9 mouse cellular contexts compared by ENCODE assay signal in the genomic region with DNA sequence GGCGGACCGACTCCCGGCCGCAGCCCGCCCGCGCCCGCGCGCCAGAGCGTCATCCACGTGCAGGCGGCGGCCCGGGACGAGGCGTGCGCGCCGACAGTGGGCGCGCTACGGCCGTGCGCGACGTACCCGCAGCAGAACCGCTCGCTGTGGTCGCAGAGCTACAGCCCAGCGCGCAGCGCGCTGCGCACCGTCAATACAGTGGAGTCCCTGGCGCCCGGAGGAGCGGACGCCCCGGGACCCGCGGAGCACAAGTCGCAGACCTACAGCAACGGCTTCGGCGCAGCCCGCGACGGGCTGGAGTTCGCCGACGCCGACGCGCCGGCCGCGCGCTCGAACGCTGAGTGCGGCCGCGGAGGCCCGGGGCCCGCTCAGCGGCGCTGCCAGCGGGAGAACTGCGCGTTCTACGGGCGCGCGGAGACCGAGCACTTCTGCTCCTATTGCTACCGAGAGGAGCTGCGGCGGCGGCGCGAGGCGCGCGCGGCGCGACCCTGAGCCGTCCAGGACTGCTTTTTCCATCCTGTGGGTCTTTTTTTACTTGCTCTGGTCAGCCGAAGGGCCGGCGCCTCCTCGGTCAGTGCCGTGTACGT.
DNase-seq lines count a peak whose midpoint lies in the region; ATAC-seq and TF ChIP-seq lines count a peak whose summit lies in the region.
"Had no signal": no experiment of that assay in that cellular context is flagged by ENCODE, and none has a peak within 500 bp of the region (broad histone marks: within the 10 kb centered on the region; RNA-seq: fewer than 3 reads in every experiment).

No protein-coding gene starts in this region.

- H3K9ac ChIP-seq in heart, embryonic 11.5 days (ENCODE audit: low read depth, low read length), result no peak overlapping the region
- peak overlapping the region; percentile 38 for H3K9ac ChIP-seq in hindbrain, embryonic 15.5 days
- peak overlapping the region; percentile 48 for H3K9ac ChIP-seq in midbrain, postnatal 0 days (replicated peaks; ENCODE audit: low read length, poor library complexity, severe bottlenecking)

- peaks cover 5% of the 10 kb centered on the region for H3K4me1 ChIP-seq in heart, embryonic 11.5 days (ENCODE audit: control insufficient read depth, insufficient read depth, low read length)
- H3K4me1 ChIP-seq in hindbrain, embryonic 15.5 days (replicated peaks), result peaks cover 43% of the 10 kb centered on the region
- H3K4me1 ChIP-seq in midbrain, postnatal 0 days (ENCODE audit: insufficient read depth, low read length), result peaks cover 5% of the 10 kb centered on the region; the same call in 1 of the 2 replicates

- no peaks in the 10 kb centered on the region for H3K36me3 ChIP-seq in heart, embryonic 11.5 days (ENCODE audit: control insufficient read depth, insufficient read depth, low read length)
- no peaks in the 10 kb centered on the region for H3K36me3 ChIP-seq in hindbrain, embryonic 15.5 days
- H3K36me3 ChIP-seq in midbrain, postnatal 0 days (ENCODE audit: insufficient read depth, low read length), result no peaks in the 10 kb centered on the region; the same call in 1 of the 2 replicates

- peak overlapping the region; percentile 52 for H3K4me3 ChIP-seq in heart, embryonic 11.5 days (ENCODE audit: low read depth, low read length)
- peak overlapping the region; percentile 44 for H3K4me3 ChIP-seq in hindbrain, embryonic 15.5 days
- peak overlapping the region; percentile 42 for H3K4me3 ChIP-seq in midbrain, postnatal 0 days (ENCODE audit: low read depth, low read length)
- H3K4me3 ChIP-seq: heart, adult 2 months had no signal

- no peaks in the 10 kb centered on the region for H3K9me3 ChIP-seq in heart, embryonic 11.5 days (replicated peaks; ENCODE audit: control insufficient read depth, low read length)
- no peaks in the 10 kb centered on the region for H3K9me3 ChIP-seq in hindbrain, embryonic 15.5 days
- H3K9me3 ChIP-seq in midbrain, postnatal 0 days (ENCODE audit: low read length), result no peaks in the 10 kb centered on the region

- H3K27me3 ChIP-seq in heart, embryonic 11.5 days (ENCODE audit: control insufficient read depth, insufficient read depth, low read length), result peaks cover 83% of the 10 kb centered on the region
- peaks cover 57% of the 10 kb centered on the region for H3K27me3 ChIP-seq in hindbrain, embryonic 15.5 days
- peaks cover 30% of the 10 kb centered on the region for H3K27me3 ChIP-seq in midbrain, postnatal 0 days (ENCODE audit: insufficient read depth, low read length)

- WGBS in heart, embryonic 11.5 days (ENCODE audit: insufficient replicate concordance), result 1% methylated on average over 83 of the region's 97 CpGs
- WGBS in hindbrain, embryonic 15.5 days, result under 1% methylated on average over 87 of the region's 97 CpGs
- WGBS in midbrain, postnatal 0 days, result 4% methylated on average over 77 of the region's 97 CpGs

- DNase-seq in heart, postnatal 36 days, result no peak
- peak; percentile 10 for DNase-seq in thymus, postnatal 14 days
- no peak for DNase-seq in thymus, postnatal 36 days
- peak; percentile 46 for DNase-seq in midbrain, postnatal 0 days (ENCODE audit: low spot score)
- no peak for DNase-seq in ovary, postnatal 36 days (ENCODE audit: low spot score)
- no peak for DNase-seq in gastrocnemius, postnatal 25 days

- intact Hi-C loops in heart, postnatal 36 days (cut with DNase I), result no loop called here

- H3K4me2 ChIP-seq in heart, embryonic 11.5 days, result peak overlapping the region; percentile 82
- peak overlapping the region; percentile 69 for H3K4me2 ChIP-seq in hindbrain, embryonic 15.5 days
- H3K4me2 ChIP-seq in midbrain, postnatal 0 days (ENCODE audit: low read depth, low read length, poor library complexity, severe bottlenecking), result peak overlapping the region; percentile 74

- 0 out of 2 replicates have a peak, but pooled peaks have one; percentile 35 for ATAC-seq in heart, embryonic 11.5 days (replicated peaks; ENCODE audit: insufficient number of reproducible peaks, low FRiP score, low TSS enrichment)
- peak; percentile 80 for ATAC-seq in hindbrain, embryonic 15.5 days (ENCODE audit: low FRiP score, low read depth)
- peak; percentile 61; the same call in 1 of the 2 replicates for ATAC-seq in midbrain, postnatal 0 days (ENCODE audit: low FRiP score)

- no peak overlapping the region for H3K27ac ChIP-seq in heart, embryonic 11.5 days (ENCODE audit: low read depth, low read length)
- H3K27ac ChIP-seq in hindbrain, embryonic 15.5 days (replicated peaks), result no peak overlapping the region; the same call in 1 of the 2 replicates
- H3K27ac ChIP-seq in midbrain, postnatal 0 days (ENCODE audit: low read depth, low read length), result no peak overlapping the region
- H3K27ac ChIP-seq: heart, adult 2 months had no signal

- no peak for TF ChIP-seq CTCF in midbrain, postnatal 0 days (IDR thresholded peaks at IDR 0.05)

Comparison
In these comparisons a context has a peak if more than half of its experiments do, and no peak if none do; other contexts are left out.
1. DNase-seq: peak in thymus, postnatal 14 days (single experiment) and midbrain, postnatal 0 days (single experiment); none in heart, postnatal 36 days (0 of 2), thymus, postnatal 36 days (0 of 2), ovary, postnatal 36 days (single experiment) and gastrocnemius, postnatal 25 days (single experiment).
2. Peak in every context shown above with its lines, with median percentiles within 50 percentile points of each other: ATAC-seq, H3K4me2 ChIP-seq and H3K4me3 ChIP-seq.